Mouse (Mus musculus) R1 (cell line): Measurements from ENCODE around the gene Cpne4.
A peak's percentile ranks its signal among the peaks of the same experiment; 100 is the strongest.

Source experiments
- DNase-seq: peaks from one replicate; pipeline ENCODE4 v3.0.0-alpha.2; 2018; ENCODE audit warnings: low read depth, low spot score

Cpne4 gene

GRCm38 (mm10) chr9:104678571-104678970 is 131.5 kb downstream of the Cpne4 start:
- no peak for DNase-seq

GRCm38 (mm10) chr9:104687051-104687450 is 140.0 kb downstream of the Cpne4 start:
- no peak for DNase-seq

- DNase-seq: no peak
These were observed 146.1 kb downstream of the Cpne4 start for GRCm38 (mm10) chr9:104693145-104693544.

- DNase-seq: no peak
These were observed 163.7 kb downstream of the Cpne4 start for GRCm38 (mm10) chr9:104710831-104711230.

DNA sequence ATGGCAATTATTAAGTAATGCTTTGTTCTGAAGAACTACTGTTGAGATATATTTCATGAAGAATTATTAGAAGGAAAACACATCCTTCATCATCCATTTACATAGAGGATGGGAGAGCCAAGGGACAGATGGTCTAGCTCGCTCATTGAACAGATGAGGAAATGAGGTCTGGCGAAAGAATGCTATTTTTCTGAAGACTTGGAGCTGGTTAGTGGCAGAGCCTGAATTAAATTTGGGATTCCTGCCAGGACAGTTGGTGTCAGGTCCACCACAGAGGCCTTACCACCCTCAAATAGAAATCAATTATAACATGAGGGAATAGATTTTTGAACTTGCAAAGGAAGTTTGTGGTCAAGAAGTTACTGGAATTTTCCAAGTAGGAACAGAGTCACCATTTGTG is 178.2 kb downstream of the Cpne4 start:
- no peak for DNase-seq

DNA sequence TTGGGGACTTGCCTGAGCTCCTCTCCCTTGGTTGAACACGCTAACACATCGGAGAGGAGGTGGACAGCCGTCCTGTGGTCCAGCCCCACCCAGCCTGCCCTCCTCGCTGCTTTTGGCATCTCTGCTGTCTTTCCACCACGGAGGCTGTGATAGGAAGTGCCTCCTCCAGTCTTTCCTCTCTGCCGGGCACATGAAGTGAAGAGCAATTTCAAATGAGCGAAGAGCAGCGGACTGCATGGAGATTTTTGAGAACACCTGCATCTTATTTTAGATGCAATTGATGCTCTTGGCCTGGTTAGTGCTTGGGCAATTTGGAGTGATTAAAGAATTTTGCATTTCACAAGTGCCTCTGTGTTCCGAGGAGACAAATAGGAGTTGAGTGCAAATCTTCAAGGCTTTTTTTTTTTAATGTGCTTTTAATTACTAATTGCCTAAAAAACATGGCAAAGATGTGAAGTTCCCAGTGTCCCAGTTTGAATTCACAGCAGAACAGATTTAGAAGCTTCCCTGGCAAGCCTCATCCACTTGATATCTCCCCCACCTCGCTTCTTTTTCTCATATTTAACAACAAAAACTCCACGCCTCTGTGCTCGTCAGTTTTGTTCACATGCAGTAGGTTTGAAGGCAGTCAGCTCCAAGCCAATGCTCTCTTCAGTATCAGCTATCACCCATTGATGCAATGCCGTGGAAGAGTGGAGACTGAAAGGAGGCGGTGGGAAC is 195.7 kb downstream of the Cpne4 start:
- DNase-seq: no peak

DNA sequence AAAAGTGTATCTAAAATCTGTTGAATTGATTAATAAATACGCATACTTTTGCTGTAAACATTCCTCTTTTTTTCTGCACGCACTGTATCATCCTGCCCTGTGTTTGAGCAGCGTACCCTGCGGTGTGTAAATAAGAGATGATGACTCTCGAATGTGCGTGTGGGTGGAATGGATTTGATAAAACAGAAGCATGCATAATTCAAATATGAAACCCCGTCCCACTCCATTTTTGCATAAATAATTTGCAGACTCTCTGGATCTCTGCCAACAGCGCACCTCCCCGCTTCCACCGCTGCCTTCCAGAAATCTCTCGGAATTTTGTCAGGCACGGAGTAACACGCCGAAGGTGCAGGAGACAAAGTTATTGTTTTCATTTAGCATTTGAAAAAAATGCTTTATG is 208.4 kb downstream of the Cpne4 start:
- DNase-seq: no peak

DNA sequence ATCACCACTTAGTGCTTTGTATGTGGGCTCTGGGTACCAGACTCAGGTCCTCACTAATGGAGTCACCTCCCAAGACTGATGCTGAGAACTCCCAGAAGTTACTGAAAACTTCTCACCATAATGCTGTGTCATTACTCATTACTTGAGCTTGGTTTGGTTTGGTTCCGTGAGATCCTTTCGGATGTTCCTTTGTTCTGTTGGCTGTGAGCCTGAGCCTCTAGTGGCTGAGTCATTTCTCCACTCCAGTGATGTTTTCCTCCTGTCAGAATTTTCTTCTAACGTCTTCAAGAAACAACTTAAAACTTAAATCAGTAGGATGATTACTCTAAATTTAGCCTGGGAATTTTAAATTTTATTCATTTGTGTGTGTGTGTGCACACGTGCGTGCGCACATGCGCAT is 212.9 kb downstream of the Cpne4 start:
- DNase-seq: no peak

DNA sequence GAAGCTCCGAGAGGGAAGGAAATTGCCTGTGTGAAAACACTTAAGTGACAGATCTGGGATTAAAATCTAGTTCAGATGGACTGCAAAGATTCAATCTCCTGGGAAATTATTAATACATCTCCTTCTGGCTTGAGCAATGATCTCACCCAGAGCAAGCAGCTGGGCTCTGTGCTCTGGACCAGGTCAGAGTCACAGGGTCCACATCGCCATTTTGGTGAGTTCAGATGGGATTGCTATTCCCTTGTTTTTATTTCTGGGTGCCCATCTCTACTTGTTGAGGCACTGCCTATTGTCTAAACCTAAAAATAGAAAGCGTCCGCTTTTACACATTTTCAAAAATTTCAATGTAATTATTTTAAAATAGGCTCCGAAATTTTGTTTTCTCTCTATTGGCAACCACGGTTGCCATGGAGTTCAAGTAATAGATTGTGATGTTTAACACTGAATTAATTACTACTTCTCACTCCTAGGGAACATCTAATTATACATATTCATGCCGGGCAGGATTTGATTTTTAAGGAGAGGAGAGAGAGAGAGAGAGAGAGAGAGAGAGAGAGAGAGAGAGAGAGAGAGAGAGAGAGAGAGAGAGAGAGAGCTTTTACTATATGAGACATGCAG is 229.2 kb downstream of the Cpne4 start:
- DNase-seq: no peak

DNA sequence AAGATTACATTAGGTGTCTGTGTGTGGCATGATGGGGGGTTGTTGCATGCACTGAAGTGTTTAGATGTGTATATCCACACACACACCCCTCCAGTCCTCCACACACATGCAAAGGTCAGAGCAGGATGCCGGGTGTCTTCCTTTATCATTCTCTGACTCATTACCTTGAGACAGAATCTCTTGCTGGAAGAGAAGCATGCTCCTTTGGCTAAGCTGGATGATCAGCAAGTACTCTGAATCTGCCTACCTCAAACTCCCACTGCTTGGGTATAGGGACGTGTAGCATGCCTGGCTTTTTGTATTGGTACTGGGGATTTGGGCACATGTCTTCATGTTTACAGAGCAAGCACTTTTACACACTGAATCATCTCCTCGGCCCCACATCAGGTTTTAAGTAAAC is 230.0 kb downstream of the Cpne4 start:
- no peak for DNase-seq

DNA sequence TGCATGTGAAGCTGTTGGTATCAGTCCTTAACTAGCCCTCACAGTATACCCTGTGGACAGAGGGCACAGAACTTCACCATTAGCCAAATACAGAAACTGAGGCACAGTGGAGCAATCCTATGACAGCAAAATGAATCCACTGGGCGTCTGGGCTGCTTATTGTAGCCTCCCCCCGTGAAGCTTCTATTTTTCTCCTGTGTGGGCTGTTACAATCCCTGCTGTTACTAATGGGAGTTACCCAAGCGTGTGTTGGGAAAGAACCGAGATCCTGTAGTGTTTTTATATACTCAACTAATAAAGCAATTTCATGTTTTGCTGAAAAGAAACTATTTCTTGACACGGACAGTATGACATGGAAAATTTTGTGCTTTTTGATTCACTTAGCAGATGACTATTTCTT is 230.7 kb downstream of the Cpne4 start:
- no peak for DNase-seq

DNA sequence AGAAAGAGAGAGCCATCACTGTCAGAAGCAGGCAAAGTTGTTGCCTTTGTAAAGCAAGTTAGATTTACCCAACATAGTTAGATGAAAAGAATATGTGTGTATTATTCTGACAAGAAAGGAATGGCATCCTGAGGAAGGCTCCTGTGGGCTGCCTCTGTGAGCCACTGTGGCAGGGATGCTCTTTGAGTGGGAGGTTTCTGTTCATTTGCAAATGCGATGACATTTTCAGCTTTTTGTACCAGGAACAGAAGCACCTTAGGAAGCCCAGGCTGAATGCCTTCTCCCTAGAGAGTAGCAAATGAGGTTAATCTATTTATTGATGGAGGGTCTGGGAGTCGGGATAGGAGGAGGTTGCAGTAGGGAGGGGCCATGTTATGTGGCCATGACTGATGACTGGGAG is 249.5 kb downstream of the Cpne4 start:
- peak; percentile 84 for DNase-seq

- peak; percentile 54 for DNase-seq
These were observed 257.7 kb downstream of the Cpne4 start for GRCm38 (mm10) chr9:104804776-104805175.

DNA sequence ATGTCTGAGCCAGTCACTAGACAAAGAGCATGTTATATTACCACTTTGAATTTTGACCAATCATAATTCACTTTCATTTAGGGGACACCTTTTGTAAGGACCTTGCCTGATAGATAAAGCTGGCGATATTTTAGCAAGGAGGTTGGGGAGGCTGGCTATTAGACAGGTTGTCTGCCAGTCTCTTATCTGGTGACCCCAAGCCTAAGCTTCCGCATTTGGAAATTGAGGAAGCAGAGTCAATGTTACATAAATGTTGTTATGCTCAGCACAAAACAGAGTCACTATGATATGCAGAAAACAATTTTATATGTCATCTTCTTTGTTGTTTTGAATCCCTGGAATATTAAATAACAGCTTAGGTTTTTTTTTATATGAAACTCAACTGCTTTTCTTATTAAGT is 267.6 kb downstream of the Cpne4 start:
- DNase-seq: no peak

DNA sequence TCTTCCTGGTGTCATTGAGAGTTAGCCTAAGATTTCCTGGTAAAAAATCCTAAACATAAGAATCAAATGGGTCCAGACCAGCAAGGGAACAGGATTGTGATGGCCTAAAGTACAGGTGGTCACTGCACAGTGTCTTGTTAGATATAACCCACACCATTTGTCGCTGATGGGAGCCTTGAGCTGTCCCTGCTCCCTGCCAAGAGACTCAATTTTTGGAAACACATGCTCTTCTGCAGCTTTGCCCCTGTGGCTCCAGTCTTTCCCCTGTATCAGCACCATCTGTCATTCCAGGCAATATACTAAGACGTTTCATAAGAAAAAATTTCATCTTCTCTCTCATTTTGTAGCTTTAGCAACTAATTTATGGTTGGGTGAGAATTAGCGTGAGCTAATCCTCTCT is 281.6 kb downstream of the Cpne4 start:
- no peak for DNase-seq

DNA sequence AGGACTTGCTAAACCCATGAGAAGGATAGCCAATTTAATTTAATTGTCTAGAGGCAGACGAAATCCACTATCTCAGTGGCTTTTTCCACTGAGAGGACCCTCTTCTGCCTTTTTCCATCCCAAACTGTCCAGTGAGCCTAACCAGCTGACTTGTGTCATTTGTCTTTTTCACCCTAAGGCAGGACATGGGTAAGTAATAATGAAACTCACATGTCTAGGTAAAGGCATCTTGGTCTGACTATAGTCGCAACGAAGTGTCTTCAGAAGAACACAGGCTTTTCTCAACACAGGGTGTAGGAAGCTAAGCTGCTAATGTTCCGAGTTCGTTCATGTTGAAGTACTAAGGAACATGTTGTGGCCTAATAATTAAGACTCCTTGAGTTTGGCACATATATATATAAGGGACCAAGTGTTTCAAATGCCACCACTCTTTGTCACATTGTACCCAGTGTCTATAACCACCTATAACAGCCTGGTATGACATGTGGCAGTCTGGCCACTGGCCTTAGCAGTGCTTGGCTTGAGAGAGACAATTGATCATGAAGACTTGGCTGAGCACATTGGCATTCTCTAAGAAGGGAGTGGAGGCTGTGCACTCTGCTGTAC is 286.0 kb downstream of the Cpne4 start:
- DNase-seq: no peak

DNA sequence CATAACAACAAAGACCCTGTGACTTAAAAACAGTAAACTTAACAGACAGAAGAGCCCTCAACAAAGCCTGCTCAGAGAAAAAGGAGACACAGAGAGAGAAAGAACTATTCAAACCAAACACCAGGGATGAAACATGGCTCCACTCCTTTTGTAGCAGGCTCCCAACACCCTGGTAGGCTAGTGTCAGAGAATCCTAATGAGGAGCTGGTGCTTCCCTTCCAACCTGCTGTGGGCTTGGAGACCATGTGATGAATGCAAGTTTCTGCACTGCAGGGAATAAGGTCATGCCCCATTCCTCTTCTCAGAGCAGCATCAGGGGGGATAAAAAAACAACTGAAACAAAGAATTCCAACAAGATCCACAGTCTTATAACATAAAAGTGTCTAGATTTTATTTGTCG is 290.8 kb downstream of the Cpne4 start:
- DNase-seq: no peak

DNA sequence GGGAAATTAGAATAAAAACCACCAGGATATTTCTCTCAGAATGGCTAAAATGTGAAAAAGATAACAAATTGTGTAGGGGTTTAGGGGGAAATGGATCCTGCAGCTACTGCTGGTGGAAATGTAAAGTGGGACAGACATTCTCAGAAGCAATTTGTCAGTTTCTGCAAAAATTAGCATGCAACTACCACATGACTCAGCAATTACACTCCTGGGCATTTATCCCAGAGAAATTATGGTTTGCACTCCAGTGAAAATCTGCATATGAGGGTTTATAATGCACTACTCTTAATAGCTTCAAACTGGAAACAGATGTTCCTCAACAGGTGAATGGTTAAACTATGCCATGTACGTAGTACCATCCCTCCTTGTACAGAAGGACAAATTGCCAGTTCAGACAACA is 294.2 kb downstream of the Cpne4 start:
- DNase-seq: no peak

DNA sequence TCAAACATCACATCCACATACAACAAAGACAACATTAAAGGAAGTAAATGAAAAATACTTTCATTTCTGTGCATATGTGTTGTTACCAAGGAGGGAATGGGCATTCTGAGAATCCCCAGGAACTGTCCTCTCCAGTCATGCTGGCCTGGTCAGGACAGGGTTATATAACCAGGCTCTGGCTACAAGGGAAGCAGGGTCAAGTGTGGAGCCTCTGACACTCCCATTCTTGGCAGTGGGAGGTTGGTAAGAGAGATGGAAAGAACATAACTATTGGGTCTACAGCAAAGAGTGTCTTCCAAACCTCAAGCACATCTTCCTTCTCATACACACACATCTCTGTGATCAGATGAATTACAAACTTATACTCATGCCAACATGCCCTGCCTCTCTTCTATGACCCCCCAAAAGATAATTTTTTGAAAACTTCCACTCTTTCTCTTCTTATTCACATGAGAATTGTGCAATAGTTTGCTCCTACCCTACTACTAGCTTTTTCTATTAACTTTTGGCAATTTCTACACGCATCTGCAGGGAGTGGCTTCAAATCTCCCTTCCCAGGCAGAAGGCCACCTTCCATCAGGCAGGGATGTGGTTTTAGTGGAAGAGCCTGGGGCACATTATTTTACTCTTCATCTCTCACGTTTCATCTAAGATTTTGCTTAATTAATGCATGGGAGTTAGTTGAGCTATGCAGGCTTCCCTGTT is 298.3 kb downstream of the Cpne4 start:
- DNase-seq: no peak

- DNase-seq: no peak
These were observed 306.6 kb downstream of the Cpne4 start for GRCm38 (mm10) chr9:104853701-104854100.

GRCm38 (mm10) chr9:104854245-104854921 is 307.3 kb downstream of the Cpne4 start:
- DNase-seq: no peak

GRCm38 (mm10) chr9:104865830-104866229 is 318.7 kb downstream of the Cpne4 start:
- no peak for DNase-seq
